Mouse (Mus musculus) heart, adult 2 months (tissue): ENCODE measurements around the gene Ing3. TPM values are rescaled to one million over a fixed set of nuclear protein-coding genes. Genes with fewer than 3 reads are reported as not detected.
A peak's percentile ranks its signal among the peaks of the same experiment; 100 is the strongest.

Experiments
- DNase-seq, 2 experiments: peaks; one replicate each; pipeline ENCODE4 v3.0.0; 2021
- H3K27ac ChIP-seq: fragments of 200-600 bp; 2 replicates; pipeline ENCODE4 v1.8.1; 2022
- H3K27me3 ChIP-seq: fragments of 200-500 bp; 2 replicates; pipeline ENCODE4 v1.6.1; 2012; ENCODE audit warnings: mild to moderate bottlenecking, low read length, inconsistent platforms, mixed read lengths; ENCODE audit not compliant: control insufficient read depth, insufficient read depth
- H3K36me3 ChIP-seq: fragments of 200-500 bp; 2 replicates; pipeline ENCODE4 v1.6.1; 2012; ENCODE audit warnings: low read length, inconsistent platforms; ENCODE audit not compliant: control insufficient read depth, insufficient read depth
- H3K4me1 ChIP-seq: fragments of 200-500 bp; 2 replicates; pipeline ENCODE4 v1.6.1; 2011; ENCODE audit warnings: low read length; ENCODE audit not compliant: control insufficient read depth, insufficient read depth
- H3K4me3 ChIP-seq: fragments of 200-600 bp; 2 replicates; pipeline ENCODE4 v1.8.1; 2022
- H3K79me2 ChIP-seq: fragments of 200-500 bp; replicated peaks from 2 replicates; pipeline ENCODE4 v1.6.1; 2012; ENCODE audit warnings: mild to moderate bottlenecking, inconsistent platforms, low read length, moderate library complexity, mixed read lengths; ENCODE audit not compliant: control insufficient read depth, insufficient read depth
- H3K9ac ChIP-seq: fragments of 200-500 bp; 2 replicates; pipeline ENCODE4 v1.6.1; 2012; ENCODE audit warnings: low read depth, mild to moderate bottlenecking, control low read depth, inconsistent platforms, low read length, mixed read lengths
- CTCF ChIP-seq: fragments of 200-600 bp; IDR thresholded peaks from 2 replicates; pipeline ENCODE4 v1.8.1; 2022; ENCODE audit warnings: antibody characterized with exemption, mild to moderate bottlenecking, moderate library complexity
- EP300 ChIP-seq: fragments of 200-500 bp; IDR thresholded peaks from 2 replicates; pipeline ENCODE4 v1.6.1; 2011; ENCODE audit warnings: low read depth, low read length, control low read depth; ENCODE audit not compliant: insufficient read depth
- POLR2A ChIP-seq: fragments of 200-500 bp; IDR thresholded peaks from 2 replicates; pipeline ENCODE4 v1.6.1; 2011; ENCODE audit warnings: mild to moderate bottlenecking, low read depth, low read length, control low read depth; ENCODE audit not compliant: insufficient read depth
- WGBS: fragments of 180-500 bp; shearing (Covaris S2); methylation state at CpG from one replicate; pipeline ENCODE4 v1.1.7; 2018; 5-methylcytosine and 5-hydroxymethylcytosine counted together
- intact Hi-C: fragments of 180-260 bp; cut with DNase I; formaldehyde crosslinking; loops from one replicate; pipeline ENCODE4 v1.15.1; 2025
- polyA plus RNA-seq: library from polyadenylated mRNA; depleted of rRNA; stranded (reverse); fragments of >200 nt; gene quantifications from 2 replicates; pipeline ENCODE4 v1.2.3, GENCODE M21; 2012
- total RNA-seq, 2 experiments: library from RNA; stranded (reverse); gene quantifications; 2 replicates each; pipeline ENCODE4 v1.2.3; 2021

The Ing3 gene
- total and polyA plus RNA-seq, 3 experiments = 5.1 to 14.9 (median 12.1) TPM

DNA sequence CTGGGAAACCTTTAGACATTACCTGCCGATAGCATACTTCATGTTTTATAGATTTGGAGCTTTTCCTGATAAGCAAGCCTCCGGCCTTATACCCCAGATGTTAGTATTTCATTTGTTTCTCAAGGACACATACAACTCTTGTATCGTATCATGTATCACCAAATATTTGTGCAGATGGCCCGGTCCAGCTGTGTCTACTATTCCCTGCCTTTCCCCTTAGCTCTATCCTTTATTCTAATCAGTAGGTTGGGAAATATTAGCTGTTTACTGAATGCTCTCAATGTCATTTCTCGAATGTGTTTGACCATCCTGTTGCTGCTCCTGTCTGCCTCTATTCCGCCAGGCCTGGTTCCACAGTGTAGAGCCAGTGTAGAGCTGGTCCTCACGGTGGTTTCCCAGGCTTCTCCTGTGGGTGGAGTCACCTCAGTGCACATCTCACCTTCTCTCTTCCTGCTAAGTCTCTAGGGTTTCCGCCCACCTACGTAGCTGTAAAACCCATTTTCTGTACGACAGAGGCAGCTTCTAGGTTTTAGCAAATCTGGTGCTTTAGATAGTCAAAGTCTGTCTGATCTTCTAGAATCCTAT lies 54.7 kb downstream of the Ing3 start:
- intact Hi-C loops = no loop called here
- H3K4me3 ChIP-seq = no peak overlapping the region

DNA sequence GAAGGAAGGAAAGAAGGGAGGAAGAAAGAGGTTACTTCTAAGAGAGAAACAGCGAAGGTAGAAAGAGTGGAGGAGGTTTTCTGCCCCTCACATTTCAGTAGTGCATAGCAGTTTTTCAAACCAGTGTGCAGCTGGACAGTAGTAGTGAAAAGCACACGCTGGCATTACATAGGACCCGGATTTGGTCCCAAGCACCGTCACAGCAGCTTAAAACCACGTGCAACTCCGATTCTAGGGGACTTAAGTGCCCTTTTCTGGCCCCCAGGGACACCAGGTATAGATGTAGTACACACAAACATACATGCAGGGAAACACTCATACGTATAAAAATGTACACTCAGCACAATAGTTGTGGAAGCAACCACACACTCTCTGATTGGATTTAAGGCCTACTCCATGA lies 59.0 kb downstream of the Ing3 start:
- Histone ChIP-seq H3K27ac (no peak overlapping the region), H3K4me1 (peaks cover 5% of the 10 kb centered on the region), H3K9ac (no peak overlapping the region), H3K27me3 (no peaks in the 10 kb centered on the region), H3K4me3 (no peak overlapping the region), H3K79me2 (no peaks in the 10 kb centered on the region), H3K36me3 (peaks cover 15% of the 10 kb centered on the region)
- whole genome bisulfite sequencing = 91% methylated on average over 7 of the region's 7 CpGs
- intact Hi-C loops = no loop called here
- no peak for DNase-seq
- no peak for TF ChIP-seq POLR2A
- TF ChIP-seq EP300 = no peak
- TF ChIP-seq CTCF = no peak

More for the DNA sequence above, 54.7 kb downstream of the Ing3 start:
- Histone ChIP-seq H3K27ac (no peak overlapping the region; the same call in 1 of the 2 replicates), H3K79me2 (no peaks in the 10 kb centered on the region), H3K9ac (no peak overlapping the region), H3K27me3 (no peaks in the 10 kb centered on the region), H3K4me1 (peaks cover 20% of the 10 kb centered on the region), H3K36me3 (peaks cover 20% of the 10 kb centered on the region)
- DNase-seq = no peak
- 79% methylated on average over 10 of the region's 10 CpGs for WGBS
- no peak for TF ChIP-seq EP300
- no peak for TF ChIP-seq CTCF
- no peak for TF ChIP-seq POLR2A

DNA sequence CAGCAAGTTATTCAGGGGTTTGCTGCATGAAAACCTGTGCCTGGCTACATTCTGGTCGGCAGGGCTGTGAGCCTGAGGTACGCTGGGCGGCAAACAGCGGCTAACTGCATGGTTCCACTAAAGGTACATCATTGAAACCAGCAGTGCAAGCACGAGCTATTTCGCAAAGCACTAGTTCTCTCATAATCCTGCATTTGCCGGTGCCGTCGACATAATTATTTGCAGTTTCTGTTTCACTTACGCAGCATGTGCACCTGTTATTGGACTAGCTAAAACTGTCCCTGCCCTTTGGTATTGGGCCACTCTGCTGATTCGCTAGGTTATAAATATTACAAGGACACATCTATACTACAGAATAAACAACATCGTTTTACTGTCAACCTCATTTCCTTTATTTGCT lies 60.9 kb downstream of the Ing3 start:
- no peak overlapping the region for H3K4me3 ChIP-seq
- no peaks in the 10 kb centered on the region for H3K27me3 ChIP-seq
- H3K36me3 ChIP-seq = peaks cover 11% of the 10 kb centered on the region
- H3K79me2 ChIP-seq = peaks cover 2% of the 10 kb centered on the region; the same call in 1 of the 2 replicates
- H3K4me1 ChIP-seq = peaks cover 4% of the 10 kb centered on the region
- H3K9ac ChIP-seq = no peak overlapping the region
- WGBS = 93% methylated on average over 12 of the region's 12 CpGs
- no peak for DNase-seq
- intact Hi-C loops = no loop called here
- H3K27ac ChIP-seq = peak overlapping the region; percentile 34
- TF ChIP-seq EP300 (no peak), CTCF (no peak), POLR2A (no peak)

- no peak overlapping the region; the same call in 1 of the 2 replicates for H3K4me3 ChIP-seq
- peak overlapping the region; percentile 34 for H3K27ac ChIP-seq
- no peaks in the 10 kb centered on the region for H3K27me3 ChIP-seq
- H3K79me2 ChIP-seq = peaks cover 2% of the 10 kb centered on the region; the same call in 1 of the 2 replicates
- no peak for DNase-seq
- no peak overlapping the region for H3K9ac ChIP-seq
- WGBS = 67% methylated on average over 11 of the region's 11 CpGs
- no peak for TF ChIP-seq CTCF
- TF ChIP-seq POLR2A = no peak
- TF ChIP-seq EP300 = no peak
- H3K36me3 ChIP-seq = peaks cover 11% of the 10 kb centered on the region
- intact Hi-C loops = no loop called here
- peaks cover 4% of the 10 kb centered on the region for H3K4me1 ChIP-seq
Measured at GRCm38 (mm10) chr6:22010761-22011281, 61.5 kb downstream of the Ing3 start.

- H3K79me2 ChIP-seq = peaks cover 2% of the 10 kb centered on the region; the same call in 1 of the 2 replicates
- H3K4me3 ChIP-seq = no peak overlapping the region
- H3K9ac ChIP-seq = no peak overlapping the region
- peak overlapping the region; percentile 34 for H3K27ac ChIP-seq
- H3K4me1 ChIP-seq = peaks cover 6% of the 10 kb centered on the region
- TF ChIP-seq CTCF (no peak), EP300 (no peak), POLR2A (no peak)
- intact Hi-C loops = no loop called here
- H3K27me3 ChIP-seq = no peaks in the 10 kb centered on the region
- no peak for DNase-seq
- peaks cover 11% of the 10 kb centered on the region for H3K36me3 ChIP-seq
- 32% methylated on average over 2 of the region's 2 CpGs for WGBS
Measured at GRCm38 (mm10) chr6:22011546-22011945, 62.2 kb downstream of the Ing3 start.

DNA sequence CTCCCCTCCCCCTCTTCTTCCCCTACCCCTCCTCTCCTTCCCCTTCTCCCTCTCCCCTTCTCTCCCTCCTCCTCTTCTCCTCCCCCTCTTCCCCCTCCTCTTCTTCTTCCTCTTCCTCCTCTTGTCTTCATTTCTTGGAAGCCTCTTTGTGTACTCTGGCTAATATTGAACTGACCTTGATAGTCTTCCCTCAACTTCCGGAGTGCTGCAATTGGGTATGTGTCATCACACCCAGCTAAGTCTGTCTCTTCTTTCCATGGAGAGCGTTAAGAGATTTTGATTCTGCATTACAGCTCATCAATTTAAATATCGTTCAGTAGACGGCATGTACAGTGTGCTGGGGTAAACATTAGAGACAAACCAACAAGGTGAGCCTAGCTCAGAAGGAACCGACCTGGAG lies 62.7 kb downstream of the Ing3 start:
- DNase-seq = no peak
- Histone ChIP-seq H3K4me1 (peaks cover 7% of the 10 kb centered on the region), H3K9ac (no peak overlapping the region), H3K79me2 (peaks cover 2% of the 10 kb centered on the region; the same call in 1 of the 2 replicates), H3K27ac (peak overlapping the region; percentile 24), H3K4me3 (no peak overlapping the region), H3K36me3 (peaks cover 11% of the 10 kb centered on the region), H3K27me3 (no peaks in the 10 kb centered on the region)
- no peak for TF ChIP-seq CTCF
- no peak for TF ChIP-seq EP300
- TF ChIP-seq POLR2A = no peak
- intact Hi-C loops = no loop called here
- WGBS = 48% methylated on average over 5 of the region's 5 CpGs
